Mouse (Mus musculus): ENCODE measurements around the gene Nfia. TPM values are rescaled to one million over a fixed set of nuclear protein-coding genes. Genes with fewer than 3 reads are reported as not detected.

Nfia gene
- total RNA-seq, 2 experiments from 2014 or later: 134 to 149 TPM

DNA sequence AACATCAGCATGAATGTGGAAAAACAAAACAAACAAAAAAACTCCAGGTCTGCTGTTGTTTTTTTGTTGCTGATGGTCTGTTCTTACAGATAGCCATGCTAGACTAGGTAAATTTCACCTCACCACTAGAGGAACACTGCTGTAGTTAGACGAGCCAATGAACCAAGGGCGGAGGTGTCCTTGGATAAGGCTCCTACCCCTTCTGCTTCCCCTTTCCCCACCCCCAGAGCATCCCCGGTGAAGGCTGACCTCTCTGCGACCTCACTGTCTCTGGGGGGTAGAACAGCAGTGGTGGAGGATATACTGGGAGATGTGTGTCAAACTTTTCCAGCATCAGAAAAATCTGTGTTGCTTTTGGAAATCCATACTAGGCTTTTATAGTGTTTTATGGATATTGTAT lies 7.9 kb upstream of the Nfia start:
- DNase-seq (ENCODE audit: low spot score): no peak
- intact Hi-C loops (cut with DNase I): no loop called here

DNA sequence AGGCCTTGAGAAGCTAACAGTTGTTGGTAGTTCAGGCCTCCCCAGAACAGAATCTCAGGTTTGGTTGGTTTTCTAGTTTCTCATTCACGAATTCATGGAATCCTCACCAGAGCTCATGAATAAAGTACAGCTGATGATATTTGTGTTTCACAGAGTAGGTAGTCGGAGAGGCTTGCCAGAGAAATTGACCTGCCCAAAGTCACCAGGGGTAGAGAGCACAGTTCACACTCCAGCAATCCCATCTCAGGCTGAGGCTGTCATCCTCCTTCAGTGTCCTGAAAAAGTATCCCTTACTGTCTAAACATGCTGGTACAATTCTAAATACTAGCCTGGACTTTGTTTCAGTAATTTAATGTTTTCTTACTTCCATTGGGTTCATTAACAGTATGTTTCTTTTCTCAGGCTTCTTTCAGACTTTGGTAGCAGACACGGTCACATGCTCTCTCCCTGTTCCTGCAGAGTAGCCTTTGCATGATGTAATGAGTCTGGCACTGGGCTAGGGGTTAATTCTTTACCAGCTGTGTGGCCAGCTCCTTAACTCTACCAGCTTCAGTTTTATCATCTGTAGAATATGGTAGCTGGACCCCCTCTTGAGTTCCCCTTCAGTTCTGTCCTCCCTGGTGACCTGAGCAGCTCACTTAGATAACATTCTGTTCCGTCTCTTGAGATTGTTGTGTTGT lies 7.1 kb upstream of the Nfia start:
- no peak for DNase-seq (ENCODE audit: low spot score)
- intact Hi-C loops (cut with DNase I): no loop called here

DNA sequence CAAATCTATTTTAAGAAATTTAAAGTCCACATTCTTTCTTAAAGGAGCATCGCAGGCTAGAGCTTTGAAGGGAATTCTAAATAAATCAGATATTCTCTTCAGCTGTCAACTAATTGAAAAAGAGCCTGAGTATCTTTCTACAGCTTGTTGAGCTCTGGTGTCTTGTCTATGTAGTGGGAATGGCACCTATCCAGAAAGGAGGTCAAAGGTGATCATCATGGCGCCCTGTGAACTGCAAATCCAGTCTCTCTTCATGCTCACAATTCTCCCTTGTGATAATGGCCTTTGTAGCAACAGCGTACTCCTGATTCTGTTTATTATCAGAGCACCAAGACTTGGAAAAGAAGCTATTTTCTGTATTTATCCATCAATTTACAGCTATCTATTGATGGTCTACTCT lies 6.4 kb upstream of the Nfia start:
- DNase-seq (ENCODE audit: low spot score): no peak
- intact Hi-C loops (cut with DNase I): no loop called here

DNA sequence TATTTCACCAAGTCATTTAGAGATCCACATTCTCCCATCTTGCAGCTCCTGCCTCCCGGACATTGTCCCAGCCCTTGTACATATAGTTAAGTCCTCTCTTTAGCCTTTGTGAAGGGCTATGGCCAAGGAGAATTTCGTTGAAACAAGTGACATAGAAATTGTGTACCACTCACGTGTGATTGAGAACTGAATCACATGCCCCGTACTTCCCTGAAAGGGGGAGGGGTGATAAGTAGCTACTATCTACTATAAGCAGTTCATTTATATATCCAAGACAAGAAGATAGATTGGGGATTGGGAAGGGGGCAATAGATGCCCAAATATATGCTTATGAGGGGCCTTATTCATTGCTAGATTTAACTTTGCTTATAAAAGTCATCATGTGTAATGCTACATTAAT lies 5.5 kb upstream of the Nfia start:
- intact Hi-C loops (cut with DNase I): no loop called here
- DNase-seq (ENCODE audit: low spot score): no peak

DNA sequence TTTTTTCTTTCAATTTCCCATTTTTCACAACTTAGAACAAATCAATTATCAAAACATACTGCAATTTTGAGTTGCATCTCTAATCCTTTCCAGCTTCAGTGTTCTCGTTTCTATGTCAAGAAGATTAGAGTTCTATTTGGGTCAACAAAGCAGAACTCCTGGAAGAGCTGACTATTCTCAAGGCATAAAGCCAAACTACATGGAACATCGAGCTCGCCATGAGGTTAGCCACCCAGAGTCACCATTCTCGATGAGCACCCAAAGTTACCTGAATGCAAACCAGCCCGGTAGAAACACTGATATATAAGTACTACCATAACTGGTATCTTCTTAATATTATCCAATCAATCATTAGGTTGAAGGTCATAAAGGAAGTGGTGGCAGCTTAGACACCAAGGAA lies 5.0 kb upstream of the Nfia start:
- no peak for DNase-seq (ENCODE audit: low spot score)
- intact Hi-C loops (cut with DNase I): no loop called here

DNA sequence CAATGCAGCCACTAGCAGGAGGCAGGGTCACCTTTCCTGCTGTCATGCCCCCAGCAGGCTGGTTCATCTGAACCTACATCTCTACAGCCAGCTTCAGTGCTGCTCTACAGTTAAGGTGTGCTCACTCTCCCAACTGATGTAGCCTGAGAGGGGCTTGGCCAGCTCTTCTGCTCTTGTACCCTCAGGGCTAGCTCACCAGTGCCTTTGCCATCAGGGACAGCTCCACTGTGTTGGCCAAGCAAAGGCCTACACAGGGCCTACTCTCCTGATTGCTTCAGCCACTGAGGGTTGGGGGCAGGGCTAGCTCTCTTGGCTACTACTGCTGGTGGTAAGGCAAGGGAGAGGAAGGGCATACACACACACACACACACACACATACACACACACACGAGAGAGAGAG lies 2.7 kb upstream of the Nfia start:
- no peak for DNase-seq (ENCODE audit: low spot score)
- intact Hi-C loops (cut with DNase I): loop anchor here (5.0 kb wide), 1 partner anchor 552 kb away; no protein-coding TSS in a partner anchor

DNA sequence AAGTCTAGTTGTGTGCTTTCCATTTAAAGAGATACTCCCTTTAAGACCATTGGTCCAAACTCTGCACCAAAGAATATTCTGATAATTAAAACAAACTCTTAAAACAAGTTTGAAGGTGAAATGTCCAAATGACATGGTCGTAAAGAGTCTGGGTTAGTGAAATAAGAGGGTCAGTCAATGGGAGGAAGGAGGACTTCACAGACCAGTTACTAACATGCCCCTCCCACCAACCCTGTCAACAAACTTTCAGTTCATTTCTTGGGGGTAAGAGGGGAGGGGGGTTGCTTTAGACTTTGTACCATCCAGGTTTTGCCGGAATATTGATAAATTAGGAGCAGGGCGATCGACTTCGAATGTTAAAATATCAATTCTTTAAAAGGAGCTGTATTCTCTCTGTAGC lies 1.1 kb upstream of the Nfia start:
- intact Hi-C loops (cut with DNase I): loop anchor here (5.0 kb wide), 1 partner anchor 551 kb away; no protein-coding TSS in a partner anchor
- no peak for DNase-seq (ENCODE audit: low spot score)

DNA sequence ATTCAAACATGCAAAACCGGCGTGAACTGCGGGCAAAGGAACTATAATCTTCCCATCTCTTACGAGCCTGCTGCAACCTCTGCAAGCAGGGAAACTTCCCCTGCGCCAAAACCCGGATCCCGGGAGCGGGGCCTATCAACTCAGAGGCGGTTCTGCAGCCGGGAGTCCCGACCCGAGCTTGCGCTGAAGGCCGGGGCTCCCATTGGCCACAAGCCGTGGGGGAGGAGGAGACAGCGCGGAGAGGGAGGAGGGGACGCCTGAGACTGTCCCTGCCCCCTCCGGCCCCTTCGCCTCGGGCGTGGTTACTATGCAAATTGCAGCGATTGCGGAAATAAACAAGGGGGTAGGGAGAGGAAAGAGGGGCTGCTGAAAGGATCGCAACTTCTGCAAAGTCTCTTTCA lies 450 bp upstream of the Nfia start:
- intact Hi-C loops (cut with DNase I): loop anchor here (5.0 kb wide), 1 partner anchor 550 kb away; no protein-coding TSS in a partner anchor
- DNase-seq (ENCODE audit: low spot score): peak; percentile 99

DNA sequence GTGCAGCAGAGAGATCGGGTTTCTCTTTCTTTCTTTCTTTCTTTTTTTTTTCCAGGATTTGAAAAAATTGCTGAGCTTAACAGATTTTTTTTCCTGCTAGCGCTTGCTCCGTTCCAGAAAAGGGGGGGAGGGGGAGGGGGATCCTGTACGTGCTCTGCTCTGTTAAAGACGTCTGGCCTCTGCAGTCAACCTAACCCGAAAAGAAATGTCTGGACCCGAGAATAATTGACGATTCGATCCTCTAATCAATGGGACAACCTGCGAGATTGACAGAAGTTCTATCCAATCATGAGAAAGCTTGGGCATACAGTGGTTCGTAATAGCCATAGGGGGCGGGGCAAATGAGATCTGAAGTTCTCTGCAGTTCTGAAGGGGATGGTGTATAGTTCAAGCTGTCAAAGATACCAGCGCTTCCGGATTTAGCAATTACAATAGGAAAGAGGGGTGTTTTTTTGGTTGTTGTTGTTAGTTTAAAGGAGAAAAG lies 618 bp downstream of the Nfia start:
- peak; percentile 88 for DNase-seq (ENCODE audit: low spot score)
- intact Hi-C loops (cut with DNase I): loop anchor here (5.0 kb wide), 1 partner anchor 549 kb away; no protein-coding TSS in a partner anchor

DNA sequence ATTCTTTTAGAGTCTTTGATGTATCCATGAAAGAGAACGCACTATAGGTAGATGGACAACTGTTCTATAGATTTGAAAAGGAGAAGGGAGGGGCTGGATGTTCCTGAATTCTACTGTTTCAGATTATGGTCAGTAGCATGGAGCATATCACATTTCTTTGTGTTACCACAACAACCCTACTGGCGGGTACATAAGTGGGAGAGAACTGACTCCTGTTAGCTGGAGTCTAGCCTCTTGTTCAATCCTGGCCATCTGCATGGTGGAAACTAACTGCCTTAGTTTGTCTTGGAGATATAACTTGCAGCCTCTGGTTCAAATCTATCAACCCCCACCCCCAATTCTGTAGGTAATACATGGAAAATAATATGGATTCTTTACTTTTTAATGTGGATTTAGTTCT lies 1.3 kb downstream of the Nfia start:
- DNase-seq (ENCODE audit: low spot score): no peak
- intact Hi-C loops (cut with DNase I): loop anchor here (2.0 to 5.0 kb wide), 2 partner anchors 95 to 549 kb away; no protein-coding TSS in a partner anchor

DNA sequence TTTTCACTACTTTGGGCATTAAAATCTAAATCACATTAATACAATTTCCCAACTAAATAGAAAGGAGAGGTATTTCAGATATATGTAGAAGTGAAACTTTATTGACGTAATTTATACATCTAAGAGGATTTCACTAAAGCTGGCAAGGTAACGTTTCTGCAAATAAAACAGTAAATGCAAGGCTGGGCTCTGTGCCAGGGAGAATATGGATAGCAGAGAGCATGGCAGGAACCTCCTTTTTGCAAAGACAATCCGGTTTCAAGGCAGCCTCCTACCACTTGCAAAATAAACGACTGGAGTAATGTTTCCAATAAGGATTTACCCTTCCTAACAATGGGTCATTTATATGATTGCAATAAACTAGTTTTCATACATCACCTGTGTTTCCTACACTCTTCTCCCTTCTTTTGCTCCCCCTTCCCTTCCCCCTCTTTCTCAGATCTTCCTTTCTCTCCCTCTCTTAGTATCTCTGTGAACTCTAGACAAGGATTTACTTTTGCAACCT lies 2.0 kb downstream of the Nfia start:
- no peak for DNase-seq (ENCODE audit: low spot score)
- intact Hi-C loops (cut with DNase I): loop anchor here (2.0 to 5.0 kb wide), 2 partner anchors 94 to 548 kb away; no protein-coding TSS in a partner anchor

DNA sequence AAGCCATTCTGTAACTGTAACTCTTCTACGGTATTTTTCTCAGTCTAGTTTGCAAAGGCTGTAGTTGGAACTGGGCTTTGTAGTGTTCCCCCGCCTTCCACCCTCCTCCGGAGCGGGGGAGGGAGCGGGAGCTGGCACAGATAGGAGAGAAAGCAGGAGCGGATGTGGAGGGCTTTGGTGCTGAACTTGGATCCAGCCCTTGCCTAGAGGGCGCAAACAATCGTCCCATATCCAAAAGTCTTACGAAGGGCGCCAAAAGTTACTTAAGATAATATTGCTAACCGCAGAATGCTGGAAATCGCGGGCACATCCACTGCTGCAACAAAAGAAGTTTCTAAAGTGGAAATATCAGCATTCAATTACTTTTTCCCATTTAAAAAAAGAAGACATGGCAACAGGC lies 2.5 kb downstream of the Nfia start:
- intact Hi-C loops (cut with DNase I): loop anchor here (2.0 to 5.0 kb wide), 2 partner anchors 42 to 94 kb away; no protein-coding TSS in a partner anchor
- peak; percentile 76 for DNase-seq (ENCODE audit: low spot score)

DNA sequence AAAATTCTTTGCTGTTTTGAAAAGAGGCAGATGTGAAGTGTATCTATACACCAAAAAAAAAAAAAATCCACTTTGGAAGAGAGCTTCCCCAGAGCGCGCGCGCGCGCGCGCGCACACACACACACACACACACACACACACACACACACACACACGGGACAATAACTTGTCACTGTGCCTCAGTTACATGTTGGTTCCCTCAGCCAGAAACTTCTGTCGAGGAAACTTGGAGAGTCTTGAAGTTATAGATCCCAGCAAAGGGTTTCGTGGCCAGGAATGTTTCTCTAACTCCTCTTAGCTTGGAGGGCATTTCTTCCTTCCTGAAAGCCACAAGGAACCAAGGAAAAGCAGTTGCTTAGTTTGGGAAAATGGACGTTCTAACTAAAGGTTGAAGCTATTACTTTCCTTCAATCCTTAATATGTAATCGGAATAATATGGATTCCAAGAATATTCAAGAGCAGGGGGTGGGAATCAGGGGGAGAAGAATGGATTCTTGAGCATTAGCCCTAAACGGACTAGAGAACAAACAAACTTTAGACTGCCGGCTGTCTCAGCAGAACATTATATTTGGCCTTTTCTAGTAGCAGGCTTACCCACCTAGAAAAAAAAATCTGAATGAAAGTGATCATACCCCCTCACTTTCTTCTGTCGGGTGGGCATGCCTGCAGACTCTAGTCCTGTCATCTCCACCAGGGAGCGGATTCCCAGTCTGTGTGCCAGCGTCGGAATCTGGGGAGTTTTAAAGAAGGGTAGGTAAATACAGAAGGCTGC lies 3.1 kb downstream of the Nfia start:
- intact Hi-C loops (cut with DNase I): loop anchor here (2.0 to 5.0 kb wide), 3 partner anchors 42 to 229 kb away; no protein-coding TSS in a partner anchor
- no peak for DNase-seq (ENCODE audit: low spot score)

DNA sequence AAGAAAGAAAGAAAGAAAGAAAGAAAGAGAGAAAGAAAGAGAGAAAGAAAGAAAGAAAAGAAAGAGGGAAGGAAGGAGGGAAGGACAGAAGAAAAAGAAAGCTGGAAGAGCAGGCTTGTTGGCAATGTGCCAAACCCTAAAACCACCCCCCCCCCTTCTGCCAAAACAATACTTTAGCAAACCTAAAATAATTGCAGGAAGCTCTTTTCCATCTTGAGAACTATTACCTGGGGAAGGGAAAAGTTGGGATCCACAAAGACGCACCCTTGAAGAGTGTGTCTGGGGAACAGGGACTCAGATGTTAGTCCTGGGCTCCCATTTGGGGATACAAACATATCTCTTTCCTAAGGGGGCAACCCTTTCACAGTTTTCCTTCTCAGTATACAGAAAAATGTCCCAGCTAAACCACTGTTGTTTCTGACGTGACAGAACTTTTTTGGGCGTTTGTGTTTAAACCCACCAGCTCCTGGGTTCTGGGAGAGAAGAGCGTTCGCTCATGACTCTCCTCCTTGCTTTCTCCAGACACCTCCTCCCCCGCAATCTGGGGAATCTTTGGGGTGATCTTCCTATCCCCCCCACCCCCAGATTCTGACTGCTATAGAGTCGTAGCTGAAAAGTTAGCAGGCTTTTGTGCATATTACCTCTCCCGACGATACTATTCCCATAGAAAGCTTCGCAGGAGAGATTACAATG lies 4.0 kb downstream of the Nfia start:
- DNase-seq (ENCODE audit: low spot score): no peak
- intact Hi-C loops (cut with DNase I): loop anchor here (2.0 to 5.0 kb wide), 2 partner anchors 41 to 228 kb away; no protein-coding TSS in a partner anchor

DNA sequence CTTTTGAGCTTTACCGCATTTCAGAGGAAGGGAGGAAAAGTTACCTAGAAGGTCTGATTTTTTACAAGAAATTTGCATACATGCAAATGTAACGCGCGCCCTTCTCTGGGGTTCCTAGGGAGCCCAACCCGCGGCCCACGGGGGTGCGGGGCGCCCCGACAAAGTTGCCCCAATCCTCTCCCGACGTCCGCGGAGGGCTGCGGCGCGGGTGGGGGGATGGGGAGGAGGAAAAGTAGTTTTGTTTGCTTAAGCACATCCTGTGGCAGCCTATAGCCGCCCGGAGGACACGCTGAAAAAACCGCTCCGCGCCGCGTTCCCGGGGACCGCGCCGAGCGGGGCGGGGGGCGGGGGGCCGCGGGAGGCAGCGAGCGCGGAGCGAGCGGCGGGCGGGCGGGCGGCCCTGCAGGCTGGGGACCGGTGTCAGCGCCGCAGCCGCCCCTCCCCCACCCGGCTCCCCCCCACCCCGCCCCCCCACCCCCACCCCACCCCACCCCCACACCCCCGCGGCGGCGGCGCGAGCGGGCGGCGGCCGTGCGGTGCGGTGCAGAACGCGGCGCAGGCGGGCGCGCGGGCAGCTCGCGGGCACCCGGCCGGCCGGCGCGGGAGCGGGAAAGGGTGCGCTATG lies 4.7 kb downstream of the Nfia start:
- intact Hi-C loops (cut with DNase I): loop anchor here (2.0 to 5.0 kb wide), 2 partner anchors 40 to 228 kb away; no protein-coding TSS in a partner anchor
- DNase-seq (ENCODE audit: low spot score): no peak

DNA sequence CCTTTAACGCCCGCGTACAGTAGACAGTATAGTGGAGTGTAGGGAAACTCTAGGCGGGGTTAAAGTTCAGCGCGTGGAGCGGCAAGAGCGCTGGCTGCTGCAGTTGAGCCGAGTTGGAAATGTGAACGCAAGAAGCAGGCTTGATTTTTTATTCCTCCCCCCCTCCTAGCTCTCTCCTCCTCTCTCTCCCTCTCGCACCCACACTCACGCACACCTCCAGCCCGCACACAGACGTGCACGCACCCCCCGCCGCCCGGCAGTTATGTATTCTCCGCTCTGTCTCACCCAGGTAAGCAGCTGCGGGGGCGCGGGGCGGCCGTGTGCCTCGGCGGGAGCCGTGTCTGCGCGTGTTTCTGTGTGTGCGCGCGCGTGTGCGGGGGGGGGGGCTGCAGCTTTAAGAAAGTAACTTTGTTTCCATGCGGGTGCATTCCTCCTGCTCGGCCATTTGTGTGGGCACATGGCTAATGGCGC lies 5.2 kb downstream of the Nfia start, which contains the start of gene E130114P18Rik:
Gene E130114P18Rik, minus strand, starts transcription at position 373 of the 471 bp plus-strand sequence.
- DNase-seq (ENCODE audit: low spot score): peak; percentile 50
- intact Hi-C loops (cut with DNase I): loop anchor here (1.0 to 5.0 kb wide), 4 partner anchors 23 to 329 kb away; no protein-coding TSS in a partner anchor

DNA sequence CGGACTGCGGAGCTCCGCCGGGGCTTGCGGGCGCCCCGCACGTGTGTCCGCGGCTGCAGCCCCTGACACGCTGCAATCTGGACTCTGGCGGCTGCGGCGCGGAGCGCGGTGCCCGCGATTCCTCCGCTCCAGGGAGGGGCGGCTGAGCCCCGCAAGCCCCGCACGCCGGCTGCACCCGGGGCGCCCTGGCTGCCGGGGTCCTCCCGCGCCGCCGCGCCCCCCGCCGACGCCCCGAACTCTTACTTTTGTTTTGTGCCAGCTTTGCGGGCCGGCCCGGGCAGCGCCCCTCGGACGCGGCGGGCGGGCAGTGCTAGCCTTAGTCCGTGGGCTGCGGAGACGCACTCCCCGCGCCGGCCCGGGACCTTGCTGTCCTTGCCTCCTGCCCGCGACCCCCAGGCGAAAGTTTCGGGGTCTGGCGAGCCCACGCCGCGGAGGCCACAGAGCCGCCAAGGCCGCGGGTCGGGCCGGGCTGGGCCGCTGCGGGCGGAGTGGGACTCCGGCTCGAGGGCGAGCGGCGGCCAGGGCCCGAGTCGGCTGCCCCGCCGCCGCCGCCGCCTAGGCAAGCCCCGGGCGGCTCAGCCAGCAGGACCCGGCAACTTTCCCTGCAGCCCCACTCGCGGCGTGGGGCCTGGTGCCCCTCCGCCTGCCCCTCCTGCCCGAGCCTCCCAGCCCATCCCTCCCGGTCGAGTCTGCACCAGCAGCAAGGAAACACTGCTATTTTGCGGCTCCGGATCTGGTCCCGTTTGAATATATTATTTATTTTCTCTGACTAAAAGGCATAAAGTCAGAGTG lies 5.9 kb downstream of the Nfia start:
- intact Hi-C loops (cut with DNase I): loop anchor here (1.0 to 5.0 kb wide), 3 partner anchors 24 to 328 kb away; no protein-coding TSS in a partner anchor
- DNase-seq (ENCODE audit: low spot score): no peak

Data from heart, postnatal 25 days (tissue).